ENCODE assay signal across 8 mouse cellular contexts in the genomic region with DNA sequence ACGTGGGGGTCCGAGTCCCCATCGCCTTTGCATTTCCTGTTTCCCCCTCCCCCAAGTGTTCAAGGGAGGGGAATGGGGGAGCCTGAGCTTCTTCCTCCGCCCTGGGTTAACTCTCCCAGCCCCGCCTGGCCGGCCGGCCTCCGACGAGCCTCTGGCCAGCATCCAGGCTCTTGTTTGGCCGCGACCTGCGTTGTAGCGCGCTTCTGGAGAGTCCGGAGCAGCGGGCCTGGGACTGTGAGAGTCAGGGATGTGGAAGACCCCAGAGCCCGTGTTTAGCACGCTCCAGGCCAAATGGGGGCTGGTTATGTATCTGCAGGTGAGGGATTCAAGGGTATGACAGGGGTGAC. TPM values are rescaled to one million over a fixed set of nuclear protein-coding genes. Genes with fewer than 3 reads are reported as not detected.
DNase-seq lines count a peak whose midpoint lies in the region; ATAC-seq and TF ChIP-seq lines count a peak whose summit lies in the region.

No protein-coding gene starts in this region.

- no peaks in the 10 kb centered on the region for H3K79me2 ChIP-seq in liver, adult 2 months (ENCODE audit: control insufficient read depth, insufficient read depth, low read length)
- H3K79me2 ChIP-seq in myocyte (ENCODE audit: control insufficient read depth, insufficient read depth): peaks cover 20% of the 10 kb centered on the region

- H3K4me3 ChIP-seq in testis, adult 2 months (ENCODE audit: control insufficient read depth, low read depth, low read length): peak overlapping the region; percentile 81
- H3K4me3 ChIP-seq in forebrain, embryonic 11.5 days (ENCODE audit: low read depth, low read length): peak overlapping the region; percentile 72
- H3K4me3 ChIP-seq in hindbrain, embryonic 13.5 days: peak overlapping the region; percentile 86
- H3K4me3 ChIP-seq in liver, adult 2 months (ENCODE audit: insufficient read depth, low read depth, low read length): peak overlapping the region; percentile 95
- peak overlapping the region; percentile 76 for H3K4me3 ChIP-seq in myocyte

- under 1% methylated on average over 18 of the region's 18 CpGs for WGBS in forebrain, embryonic 11.5 days
- WGBS in hindbrain, embryonic 13.5 days: 0% methylated on average over 18 of the region's 18 CpGs
- WGBS in liver, adult 2 months: 3% methylated on average over 18 of the region's 18 CpGs

- no peaks in the 10 kb centered on the region for H3K36me3 ChIP-seq in testis, adult 2 months (ENCODE audit: control insufficient read depth, insufficient read depth, low read length)
- no peaks in the 10 kb centered on the region for H3K36me3 ChIP-seq in forebrain, embryonic 11.5 days (ENCODE audit: control insufficient read depth, insufficient read depth, low read length)
- H3K36me3 ChIP-seq in hindbrain, embryonic 13.5 days: peaks cover 6% of the 10 kb centered on the region
- no peaks in the 10 kb centered on the region for H3K36me3 ChIP-seq in liver, adult 2 months (ENCODE audit: control insufficient read depth, insufficient read depth, low read length)
- no peaks in the 10 kb centered on the region for H3K36me3 ChIP-seq in myocyte (ENCODE audit: control insufficient read depth, insufficient read depth)

- TF ChIP-seq CTCF in testis, adult 2 months (IDR thresholded peaks at IDR 0.05; ENCODE audit: control insufficient read depth, insufficient read depth, insufficient replicate concordance, low read depth, low read length): no peak
- TF ChIP-seq CTCF in liver, adult 2 months (IDR thresholded peaks at IDR 0.05; ENCODE audit: low read depth, low read length): no peak

- peak overlapping the region; percentile 86 for H3K9ac ChIP-seq in forebrain, embryonic 11.5 days (ENCODE audit: low read length)
- peak overlapping the region; percentile 89 for H3K9ac ChIP-seq in hindbrain, embryonic 13.5 days
- peak overlapping the region; percentile 88 for H3K9ac ChIP-seq in liver, adult 2 months (ENCODE audit: low read depth, low read length)

- H3K9me3 ChIP-seq in forebrain, embryonic 11.5 days (ENCODE audit: control insufficient read depth, low read length): no peaks in the 10 kb centered on the region; the same call in 1 of the 2 replicates
- no peaks in the 10 kb centered on the region for H3K9me3 ChIP-seq in hindbrain, embryonic 13.5 days

- peak; percentile 45; the same call in 1 of the 2 replicates for ATAC-seq in forebrain, embryonic 11.5 days (replicated peaks; ENCODE audit: low FRiP score)
- ATAC-seq in hindbrain, embryonic 13.5 days (ENCODE audit: low FRiP score): peak; percentile 68

- peaks cover 9% of the 10 kb centered on the region for H3K4me1 ChIP-seq in testis, adult 2 months (ENCODE audit: control insufficient read depth, insufficient read depth, low read length)
- peaks cover 2% of the 10 kb centered on the region; the same call in 1 of the 2 replicates for H3K4me1 ChIP-seq in forebrain, embryonic 11.5 days (replicated peaks; ENCODE audit: control insufficient read depth, insufficient read depth, low read length)
- peaks cover 33% of the 10 kb centered on the region for H3K4me1 ChIP-seq in hindbrain, embryonic 13.5 days (replicated peaks)
- H3K4me1 ChIP-seq in liver, adult 2 months (ENCODE audit: control insufficient read depth, insufficient read depth, low read length): peaks cover 13% of the 10 kb centered on the region

- no peak for DNase-seq in testis, postnatal 14 days (ENCODE audit: low spot score)
- DNase-seq in forebrain, embryonic 11.5 days (ENCODE audit: low spot score): peak; percentile 72
- peak; percentile 61 for DNase-seq in liver, adult 2 months (ENCODE audit: extremely low read depth, low read depth, low spot score)
- no peak for DNase-seq in thymus, postnatal 14 days
- DNase-seq in cerebellum, adult 9-10 months: no peak

- H3K27me3 ChIP-seq in testis, adult 2 months (ENCODE audit: control insufficient read depth, insufficient read depth, low read length): no peaks in the 10 kb centered on the region
- H3K27me3 ChIP-seq in forebrain, embryonic 11.5 days (ENCODE audit: control insufficient read depth, insufficient read depth, low read length): no peaks in the 10 kb centered on the region
- H3K27me3 ChIP-seq in hindbrain, embryonic 13.5 days: no peaks in the 10 kb centered on the region
- no peaks in the 10 kb centered on the region for H3K27me3 ChIP-seq in liver, adult 2 months (ENCODE audit: control insufficient read depth, insufficient read depth, low read length)
- H3K27me3 ChIP-seq in myocyte (ENCODE audit: control insufficient read depth, insufficient read depth, insufficient read length): no peaks in the 10 kb centered on the region

- H3K27ac ChIP-seq in testis, adult 2 months (ENCODE audit: control insufficient read depth, insufficient read depth, low read depth, low read length): no peak overlapping the region
- H3K27ac ChIP-seq in forebrain, embryonic 11.5 days (ENCODE audit: low read depth, low read length): peak overlapping the region; percentile 59; the same call in 1 of the 2 replicates
- peak overlapping the region; percentile 79 for H3K27ac ChIP-seq in hindbrain, embryonic 13.5 days
- H3K27ac ChIP-seq in liver, adult 2 months (replicated peaks; ENCODE audit: insufficient read depth, low read depth, low read length): peak overlapping the region; percentile 47

- TF ChIP-seq POLR2A in testis, adult 2 months (IDR thresholded peaks at IDR 0.05; ENCODE audit: control insufficient read depth, low read depth, low read length): no peak
- TF ChIP-seq POLR2A in liver, adult 2 months (IDR thresholded peaks at IDR 0.05; ENCODE audit: extremely low read depth, insufficient read depth, low read length): no peak
- no peak for TF ChIP-seq POLR2A in myocyte (IDR thresholded peaks at IDR 0.05; ENCODE audit: insufficient read length, low read depth)

- H3K4me2 ChIP-seq in forebrain, embryonic 11.5 days (ENCODE audit: low read depth, low read length, severe bottlenecking): peak overlapping the region; percentile 86
- H3K4me2 ChIP-seq in hindbrain, embryonic 13.5 days: peak overlapping the region; percentile 91
- peak overlapping the region; percentile 97 for H3K4me2 ChIP-seq in myocyte (ENCODE audit: low read depth)

- H3ac ChIP-seq in myocyte (ENCODE audit: control insufficient read depth, insufficient read length): peak overlapping the region; percentile 77

TF ChIP-seq in myocyte, 11 proteins besides CTCF, POLR2A, EP300 and RAD21:
- TF ChIP-seq TCF3 (IDR thresholded peaks at IDR 0.05; ENCODE audit: insufficient read length, low read depth) (no peak), REST (IDR thresholded peaks at IDR 0.05; ENCODE audit: insufficient read depth, insufficient read length) (no peak), TCF12 (IDR thresholded peaks at IDR 0.05; ENCODE audit: insufficient read depth, poor library complexity, severe bottlenecking) (no peak), SRF (IDR thresholded peaks at IDR 0.05; ENCODE audit: control insufficient read depth, insufficient read length, low read depth) (no peak), MAX (IDR thresholded peaks at IDR 0.05; ENCODE audit: low read depth) (no peak), POLR2AphosphoS2 (IDR thresholded peaks at IDR 0.05; ENCODE audit: insufficient read length, low read depth) (no peak), USF1 (IDR thresholded peaks at IDR 0.05; ENCODE audit: low read depth) (no peak), MYOG (IDR thresholded peaks at IDR 0.05; ENCODE audit: control insufficient read depth in 1 of 3, insufficient read depth in 1 of 3, insufficient read length in 2 of 3, low read depth in 2 of 3) (no peak), E2F4 (IDR thresholded peaks at IDR 0.05; ENCODE audit: insufficient read depth) (no peak)

RNA-seq across cellular contexts. Expression of a gene that starts 0.9 kb away (rescaled TPM):
- polyA plus RNA-seq in testis, adult 2 months (2012; rRNA removed): 5.3 and 5.7 TPM in 2 replicates
- polyA plus RNA-seq in forebrain, embryonic 11.5 days (2014; fragmentation: Nextera tagmentation; extraction: Ambion mirVana): 21.5 and 22.2 TPM in 2 replicates
- 12.1 and 14.1 TPM in 2 replicates for polyA plus RNA-seq in hindbrain, embryonic 13.5 days (2015; fragmentation: Nextera tagmentation; extraction: Ambion mirVana)
- 2.7 and 5.1 TPM in 2 replicates for total RNA-seq in liver, adult 2 months (2014; rRNA removed)
- polyA plus RNA-seq in liver, adult 2 months (2012; rRNA removed): 11.0 and 21.8 TPM in 2 replicates
- 19.9 TPM for polyA plus RNA-seq in myocyte (2012; fragmentation: generic; extraction: Trizol)

RNA-seq across cellular contexts. Expression of a gene that starts 49.1 kb away (rescaled TPM):
- polyA plus RNA-seq in testis, adult 2 months (2012; rRNA removed): 594 and 775 TPM in 2 replicates
- 484 and 515 TPM in 2 replicates for polyA plus RNA-seq in forebrain, embryonic 11.5 days (2014; fragmentation: Nextera tagmentation; extraction: Ambion mirVana)
- polyA plus RNA-seq in hindbrain, embryonic 13.5 days (2015; fragmentation: Nextera tagmentation; extraction: Ambion mirVana): 546 and 556 TPM in 2 replicates
- total RNA-seq in liver, adult 2 months (2014; rRNA removed): 144 and 161 TPM in 2 replicates
- polyA plus RNA-seq in liver, adult 2 months (2012; rRNA removed): 56.1 and 67.4 TPM in 2 replicates
- polyA plus RNA-seq in myocyte (2012; fragmentation: generic; extraction: Trizol): 204 TPM

Comparison
In these comparisons a context has a peak if more than half of its experiments do, and no peak if none do; other contexts are left out.
1. DNase-seq: peak in forebrain, embryonic 11.5 days (single experiment) and liver, adult 2 months (single experiment); none in testis, postnatal 14 days (single experiment), thymus, postnatal 14 days (single experiment) and cerebellum, adult 9-10 months (single experiment).
2. Peak in every context shown above with its lines, with median percentiles within 50 percentile points of each other: H3K4me3 ChIP-seq, H3K4me2 ChIP-seq and H3K9ac ChIP-seq.